Mouse (Mus musculus) bone marrow, adult 2 months (tissue): ENCODE measurements around the gene Rptor.

Source experiments
- CTCF ChIP-seq: fragments of 200-500 bp; IDR thresholded peaks from 2 replicates; pipeline ENCODE4 v1.5.1; 2011; ENCODE audit warnings: low read length, control low read depth; ENCODE audit not compliant: control insufficient read depth, insufficient read depth
- POLR2A ChIP-seq: fragments of 200-500 bp; IDR thresholded peaks from 2 replicates; pipeline ENCODE4 v1.6.1; 2011; ENCODE audit warnings: low read depth, mild to moderate bottlenecking, control low read depth, low read length, borderline replicate concordance; ENCODE audit not compliant: control insufficient read depth

DNA sequence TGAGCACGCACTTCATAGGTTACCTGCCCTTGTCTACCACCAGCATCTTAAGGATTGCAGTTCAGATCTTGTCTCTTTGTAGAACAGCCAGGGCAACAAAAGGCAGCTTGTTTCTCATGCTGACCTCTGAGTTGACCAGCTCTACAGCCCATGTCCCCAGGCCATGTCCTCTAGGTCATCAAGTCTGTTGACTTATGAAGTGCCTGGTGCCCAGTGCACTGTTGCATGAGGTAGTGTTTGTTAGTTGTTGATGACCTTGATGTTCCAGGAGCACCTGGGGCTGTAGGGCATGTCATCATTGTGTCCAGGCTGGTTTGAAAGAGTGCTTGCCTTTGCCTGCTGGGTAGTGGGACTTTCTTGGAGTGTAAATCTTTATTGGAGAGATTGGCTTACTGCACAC lies 344.7 kb downstream of the Rptor start:
- no peak for TF ChIP-seq CTCF
- TF ChIP-seq POLR2A: no peak
